Mouse (Mus musculus): ENCODE data around the gene Krba1.

The Krba1 gene

GRCm38 (mm10) chr6:48424074-48424473, 28.7 kb downstream of the Krba1 start:
- no peak for DNase-seq (ENCODE audit: low read depth, low spot score)

- DNase-seq (ENCODE audit: low read depth, low spot score): no peak
These were observed 31.6 kb downstream of the Krba1 start for GRCm38 (mm10) chr6:48426956-48427355.

GRCm38 (mm10) chr6:48428769-48429557, 33.6 kb downstream of the Krba1 start:
- no peak for DNase-seq (ENCODE audit: low read depth, low spot score)

GRCm38 (mm10) chr6:48430748-48431147, 35.4 kb downstream of the Krba1 start:
- DNase-seq (ENCODE audit: low read depth, low spot score): no peak

GRCm38 (mm10) chr6:48432893-48433816, 37.8 kb downstream of the Krba1 start:
- DNase-seq (ENCODE audit: low read depth, low spot score): no peak

- no peak for DNase-seq (ENCODE audit: low read depth, low spot score)
These were observed 39.3 kb downstream of the Krba1 start for GRCm38 (mm10) chr6:48434651-48435050.

GRCm38 (mm10) chr6:48435111-48435510, 39.7 kb downstream of the Krba1 start:
- no peak for DNase-seq (ENCODE audit: low read depth, low spot score)

- no peak for DNase-seq (ENCODE audit: low read depth, low spot score)
These were observed 40.4 kb downstream of the Krba1 start for GRCm38 (mm10) chr6:48435706-48436349.

GRCm38 (mm10) chr6:48437679-48438376, 42.4 kb downstream of the Krba1 start:
- DNase-seq (ENCODE audit: low read depth, low spot score): no peak

GRCm38 (mm10) chr6:48438475-48439125, 43.2 kb downstream of the Krba1 start:
- DNase-seq (ENCODE audit: low read depth, low spot score): no peak

- DNase-seq (ENCODE audit: low read depth, low spot score): no peak
These were observed 44.3 kb downstream of the Krba1 start for GRCm38 (mm10) chr6:48439654-48440053.

- no peak for DNase-seq (ENCODE audit: low read depth, low spot score)
These were observed 45.1 kb downstream of the Krba1 start for GRCm38 (mm10) chr6:48440306-48441014.

- no peak for DNase-seq (ENCODE audit: low read depth, low spot score)
These were observed 48.4 kb downstream of the Krba1 start for GRCm38 (mm10) chr6:48443592-48444309.

- DNase-seq (ENCODE audit: low read depth, low spot score): peak; percentile 91
These were observed 49.2 kb downstream of the Krba1 start for GRCm38 (mm10) chr6:48444310-48445180.

GRCm38 (mm10) chr6:48445181-48446101, 50.1 kb downstream of the Krba1 start, which contains the start of gene Zfp467:
TSS of gene Zfp467 (minus strand) at chr6:48445825.
- no peak for DNase-seq (ENCODE audit: low read depth, low spot score)

- no peak for DNase-seq (ENCODE audit: low read depth, low spot score)
These were observed 50.9 kb downstream of the Krba1 start for GRCm38 (mm10) chr6:48446256-48446655.

GRCm38 (mm10) chr6:48446896-48447295, 51.5 kb downstream of the Krba1 start:
- no peak for DNase-seq (ENCODE audit: low read depth, low spot score)

Measured in embryo, embryonic 11.5 days (tissue).